Mouse (Mus musculus) layer of hippocampus, adult 6 months (tissue): ENCODE data around the gene Gp2. TPM values are rescaled to one million over a fixed set of nuclear protein-coding genes. Genes with fewer than 3 reads are reported as not detected.

Experiments used
- long read RNA-seq, 2 experiments: library from polyadenylated mRNA; unstranded; transcript quantifications; one replicate each; pipeline ENCODE4 v2.0.0; 2019 to 2020
- polyA plus RNA-seq: library from polyadenylated mRNA; unstranded; fragments of <200 nt; fragmentation: Nextera tagmentation; gene quantifications from 2 replicates; pipeline ENCODE4 v1.2.3, GENCODE M21; 2021

Gene Gp2
- not detected in 2 replicates for polyA plus RNA-seq
- long read RNA-seq, experiment 1: 0 reads
- long read RNA-seq, experiment 2: 0 reads

GRCm38 (mm10) chr7:119459185-119459584 is at the start of gene Gp2:
TSS of gene Gp2 (minus strand) at chr7:119459285.

GRCm38 (mm10) chr7:119479256-119479655 is 20.2 kb upstream of the Gp2 start, which contains the start of gene Umod:
TSS of gene Umod (minus strand) at chr7:119479282.

Other genes with a start within 250 kb of the Gp2 start
- not detected in 2 replicates for gene Umod, start 20.0 kb upstream of the Gp2 start, polyA plus RNA-seq
- gene Acsm5, start 60.2 kb upstream of the Gp2 start, polyA plus RNA-seq: 0.18 TPM in 1 of 2 replicates, not detected in the other
- gene Pdilt, start 64.2 kb upstream of the Gp2 start, polyA plus RNA-seq: not detected in 2 replicates
- gene Acsm2, start 95.1 kb upstream of the Gp2 start, polyA plus RNA-seq: not detected in 2 replicates
- not detected in 2 replicates for gene Acsm1, start 147.7 kb upstream of the Gp2 start, polyA plus RNA-seq
- gene Acsm4, start 230.7 kb upstream of the Gp2 start, polyA plus RNA-seq: not detected in 2 replicates